In genomic region chr12:70937571-70938384, GRCm38 (mm10) we compare ENCODE assay signal across 8 mouse cellular contexts. TPM values are rescaled to one million over a fixed set of nuclear protein-coding genes. Genes with fewer than 3 reads are reported as not detected.
DNase-seq lines count a peak whose midpoint lies in the region; ATAC-seq lines count a peak whose summit lies in the region.

Gene Actr10 (plus strand): TSS chr12:70937857.

- H3K9me3 ChIP-seq in intestine, embryonic 14.5 days (ENCODE audit: control insufficient read depth, low read length) = 0 out of 2 replicates have a peak, but pooled peaks cover under 1% of the 10 kb centered on the region

- intact Hi-C loops in left cerebral cortex, postnatal 14 days (cut with DNase I) = no loop called here

- peak within 1 kb of the TSS; percentile 92 for H3K27ac ChIP-seq in intestine, embryonic 14.5 days (ENCODE audit: low read depth)

- H3K4me3 ChIP-seq in intestine, embryonic 14.5 days (ENCODE audit: low read depth, low read length) = peak within 1 kb of the TSS; percentile 98

- no peaks in the 10 kb centered on the region for H3K27me3 ChIP-seq in intestine, embryonic 14.5 days (replicated peaks; ENCODE audit: control insufficient read depth, insufficient read depth, low read length)

- WGBS in intestine, embryonic 14.5 days = under 1% methylated on average over 56 of the region's 59 CpGs

- peak; percentile 98 for ATAC-seq in intestine, embryonic 14.5 days (replicated peaks; ENCODE audit: low FRiP score, low TSS enrichment, low read depth)

- peak within 1 kb of the TSS; percentile 84 for H3K4me2 ChIP-seq in intestine, embryonic 14.5 days (ENCODE audit: low read length)

- H3K4me1 ChIP-seq in intestine, embryonic 14.5 days (replicated peaks; ENCODE audit: control insufficient read depth, insufficient read depth, low read length) = peaks cover 5% of the 10 kb centered on the region; the same call in 1 of the 2 replicates

- peak; percentile 94 to 97 for DNase-seq in adrenal gland, adult (ENCODE audit: inconsistent age in 2 of 2, low spot score in 1 of 2)
- peak; percentile 94 for DNase-seq in embryo, embryonic 10.5 days (ENCODE audit: low spot score)
- DNase-seq in gastrocnemius, postnatal 25 days = peak; percentile 89
- DNase-seq in intestine, embryonic 14.5 days (ENCODE audit: low spot score) = peak; percentile 100
- peak; percentile 94 to 95 for DNase-seq in left cerebral cortex, postnatal 14 days (ENCODE audit: low spot score in 2 of 2)
- DNase-seq in mesoderm, embryonic 11.5 days (ENCODE audit: low read depth, low spot score) = peak; percentile 95
- DNase-seq in right cerebral cortex, postnatal 36 days (ENCODE audit: low spot score in 2 of 2) = peak; percentile 88 to 89
- DNase-seq in yolk sac, embryonic 10.5 days (ENCODE audit: low spot score) = peak; percentile 90

- H3K36me3 ChIP-seq in intestine, embryonic 14.5 days (ENCODE audit: control insufficient read depth, insufficient read depth, low read length) = peaks cover 11% of the 10 kb centered on the region

- H3K9ac ChIP-seq in intestine, embryonic 14.5 days (ENCODE audit: low read length) = peak within 1 kb of the TSS; percentile 85

RNA-seq across cellular contexts. Expression of gene Actr10, which starts in this region (rescaled TPM):
- 10 to 100 TPM; 84.6 to 87.0 TPM for total RNA-seq in gastrocnemius, postnatal 25 days (2021)
- polyA plus RNA-seq in intestine, embryonic 14.5 days (2014; fragmentation: Nextera tagmentation; extraction: Ambion mirVana) = 209 and 231 TPM in 2 replicates
- total RNA-seq in left cerebral cortex, postnatal 14 days (2021) = 100 to 1,000 TPM; 174 to 177 TPM

Comparison
In these comparisons a context has a peak if more than half of its experiments do, and no peak if none do; other contexts are left out.
1. Peak in every context shown above with its lines: DNase-seq, ATAC-seq, H3K4me3 ChIP-seq and H3K27ac ChIP-seq.